8 mouse cellular contexts compared by ENCODE assay signal in the genomic region with DNA sequence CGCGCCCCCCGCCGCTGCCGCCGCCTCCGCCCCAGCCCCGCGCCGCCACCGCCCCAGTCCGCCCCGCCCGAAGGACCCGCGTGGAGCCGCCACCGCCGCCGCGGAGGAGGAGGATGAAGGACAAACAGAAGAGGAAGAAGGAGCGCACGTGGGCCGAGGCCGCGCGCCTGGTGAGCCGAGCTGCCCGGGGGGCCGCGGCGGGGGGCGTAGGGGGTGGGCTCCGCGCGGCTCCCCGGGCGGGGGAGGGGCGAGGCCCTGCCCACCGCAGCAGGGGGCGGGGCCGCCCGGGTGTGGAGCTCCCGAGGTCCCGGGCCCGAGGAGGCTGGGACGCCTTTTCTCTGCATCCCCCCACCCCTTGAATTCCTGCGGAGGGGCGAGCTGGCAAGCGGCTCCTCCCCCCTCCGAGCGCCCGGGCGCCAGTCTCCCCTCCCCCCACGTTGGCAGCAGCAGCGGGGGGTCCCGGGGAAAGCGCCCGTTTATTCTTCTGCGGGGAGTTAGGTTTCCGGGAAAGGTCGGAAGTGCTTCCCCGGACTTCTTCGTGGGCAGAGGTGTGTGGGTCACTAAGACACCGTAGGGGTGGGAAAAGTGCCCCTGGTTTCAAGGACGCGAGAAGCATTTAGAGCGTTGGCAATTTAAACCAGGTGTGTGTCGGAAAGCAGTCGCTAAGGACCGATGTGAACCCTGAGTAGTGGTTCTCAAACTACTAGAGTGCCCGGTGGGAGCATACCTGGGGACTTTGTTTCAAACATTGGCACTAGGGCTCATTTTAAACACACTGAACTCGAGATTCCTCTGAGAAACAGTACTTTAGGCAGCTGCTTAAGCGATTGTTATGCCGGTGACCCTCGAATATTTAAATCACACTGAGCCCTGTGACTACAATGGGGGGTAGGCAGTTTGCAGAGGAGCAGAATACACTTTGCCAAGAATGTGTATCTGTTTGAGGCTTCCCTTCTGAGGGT. TPM values are rescaled to one million over a fixed set of nuclear protein-coding genes. Genes with fewer than 3 reads are reported as not detected.
DNase-seq lines count a peak whose midpoint lies in the region; ATAC-seq and TF ChIP-seq lines count a peak whose summit lies in the region.

No protein-coding gene starts in this region.

- under 1% methylated on average over 72 of the region's 76 CpGs for WGBS in bone marrow, adult 2 months
- WGBS in forebrain, embryonic 11.5 days = under 1% methylated on average over 52 of the region's 76 CpGs

- no peaks in the 10 kb centered on the region for H3K36me3 ChIP-seq in forebrain, embryonic 11.5 days (ENCODE audit: control insufficient read depth, insufficient read depth, low read length)

- TF ChIP-seq POLR2A in bone marrow, adult 2 months (IDR thresholded peaks at IDR 0.05; ENCODE audit: borderline replicate concordance, control insufficient read depth, low read depth, low read length) = peak; percentile 28; the same call in 1 of the 2 replicates

- TF ChIP-seq CTCF in bone marrow, adult 2 months (IDR thresholded peaks at IDR 0.05; ENCODE audit: control insufficient read depth, insufficient read depth, low read length) = no peak

- DNase-seq in ES-CJ7 (ENCODE audit: low read depth, low spot score) = peak; percentile 91
- peak; percentile 91 for DNase-seq in forebrain, embryonic 11.5 days (ENCODE audit: low spot score)
- peak; percentile 77 to 83 for DNase-seq in heart, postnatal 14 days
- DNase-seq in kidney, postnatal 4 days = peak; percentile 85 to 92
- DNase-seq in lung, postnatal 36 days = peak; percentile 58
- DNase-seq in right cerebral cortex, adult 18-20 months = peak; percentile 17
- peak; percentile 62 for DNase-seq in urinary bladder, postnatal 14 days (ENCODE audit: low spot score)

- ATAC-seq in forebrain, embryonic 11.5 days (replicated peaks; ENCODE audit: low FRiP score) = peak; percentile 51

- H3K27me3 ChIP-seq in forebrain, embryonic 11.5 days (ENCODE audit: control insufficient read depth, insufficient read depth, low read length) = no peaks in the 10 kb centered on the region

- peak overlapping the region; percentile 99 for H3K9ac ChIP-seq in forebrain, embryonic 11.5 days (ENCODE audit: low read length)

- H3K27ac ChIP-seq in bone marrow, adult 2 months (ENCODE audit: control insufficient read depth, insufficient read depth, low read depth, low read length, poor library complexity) = peak overlapping the region; percentile 98
- peak overlapping the region; percentile 92 for H3K27ac ChIP-seq in forebrain, embryonic 11.5 days (ENCODE audit: low read depth, low read length)

- H3K4me1 ChIP-seq in bone marrow, adult 2 months (ENCODE audit: control insufficient read depth, insufficient read depth, low read length) = no peaks in the 10 kb centered on the region; the same call in 1 of the 2 replicates
- H3K4me1 ChIP-seq in forebrain, embryonic 11.5 days (replicated peaks; ENCODE audit: control insufficient read depth, insufficient read depth, low read length) = peaks cover 10% of the 10 kb centered on the region; the same call in 1 of the 2 replicates

- intact Hi-C loops in heart, postnatal 14 days (cut with DNase I) = loop anchor here (5.0 kb wide), 2 partner anchors 96 to 104 kb away; a partner anchor contains a TSS

- H3K4me3 ChIP-seq in bone marrow, adult 2 months (replicated peaks; ENCODE audit: control insufficient read depth, low read depth, low read length) = peak overlapping the region; percentile 100
- H3K4me3 ChIP-seq in forebrain, embryonic 11.5 days (ENCODE audit: low read depth, low read length) = peak overlapping the region; percentile 90

- H3K4me2 ChIP-seq in forebrain, embryonic 11.5 days (ENCODE audit: low read depth, low read length, severe bottlenecking) = peak overlapping the region; percentile 64

- H3K9me3 ChIP-seq in forebrain, embryonic 11.5 days (ENCODE audit: control insufficient read depth, low read length) = no peaks in the 10 kb centered on the region

RNA-seq across cellular contexts. Expression of a gene that starts 0.9 kb away (rescaled TPM):
- 35.7 and 56.2 TPM in 2 replicates for polyA plus RNA-seq in bone marrow, adult 2 months (2011; ENCODE audit: insufficient read depth, insufficient read length, low replicate concordance, missing spikeins)
- polyA plus RNA-seq in forebrain, embryonic 11.5 days (2014; fragmentation: Nextera tagmentation; extraction: Ambion mirVana) = 25.4 TPM in 2 replicates
- 10 to 100 TPM; 22.1 to 22.6 TPM for total RNA-seq in heart, postnatal 14 days (2021)

RNA-seq across cellular contexts. Expression of a gene that starts 55.3 kb away (rescaled TPM):
- polyA plus RNA-seq in bone marrow, adult 2 months (2011; ENCODE audit: insufficient read depth, insufficient read length, low replicate concordance, missing spikeins) = 6.3 and 10.9 TPM in 2 replicates
- polyA plus RNA-seq in forebrain, embryonic 11.5 days (2014; fragmentation: Nextera tagmentation; extraction: Ambion mirVana) = 7.1 and 7.4 TPM in 2 replicates
- total RNA-seq in heart, postnatal 14 days (2021) = 10 to 100 TPM in 1 of 2 experiments, 1 to 10 TPM in 1; 9.7 to 10.1 TPM

Comparison
In these comparisons a context has a peak if more than half of its experiments do, and no peak if none do; other contexts are left out.
1. Peak in every context shown above with its lines: DNase-seq, ATAC-seq, H3K4me3 ChIP-seq and H3K27ac ChIP-seq.
2. DNase-seq: peak in every context shown above with its lines; median percentile 91 in ES-CJ7; 91 in forebrain, embryonic 11.5 days; 88 in kidney, postnatal 4 days; 80 in heart, postnatal 14 days; 62 in urinary bladder, postnatal 14 days; 58 in lung, postnatal 36 days; 17 in right cerebral cortex, adult 18-20 months.